Mouse (Mus musculus) cerebellum, adult (tissue): ENCODE results near the gene Tyrp1.
A peak's percentile ranks its signal among the peaks of the same experiment; 100 is the strongest.

Source experiments
- ATAC-seq: cut with Nextera tagmentation; 2 replicates; pipeline ENCODE4 v1.9.2; 2017; ENCODE audit warnings: mild to moderate bottlenecking, moderate library complexity, mixed read lengths; ENCODE audit not compliant: insufficient number of reproducible peaks, low FRiP score, low TSS enrichment

Tyrp1 gene

GRCm38 (mm10) chr4:80834050-80834449 is at the start of gene Tyrp1:
Tyrp1 (plus strand) TSS chr4:80834123.
- no peak for ATAC-seq

DNA sequence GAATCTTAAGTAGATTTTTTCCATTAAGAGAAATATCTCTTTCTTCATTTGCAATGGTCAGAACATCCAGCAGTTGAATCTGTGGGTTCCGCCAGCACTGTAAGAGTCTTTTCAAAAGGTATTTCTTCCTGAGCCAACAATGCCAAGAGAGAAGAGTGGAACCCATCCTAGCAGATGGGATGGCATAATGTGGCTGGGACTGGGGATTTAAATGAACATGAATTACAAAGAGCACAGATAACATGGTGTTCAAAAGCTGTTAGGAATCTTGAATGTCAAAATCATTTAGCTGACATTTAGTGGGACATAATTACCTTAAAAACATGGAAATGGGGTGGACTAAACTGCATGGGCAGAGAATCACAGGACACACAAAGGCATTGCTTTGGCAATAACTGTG is 45.6 kb upstream of the Tyrp1 start:
- no peak for ATAC-seq

GRCm38 (mm10) chr4:80819511-80819910 is 14.4 kb upstream of the Tyrp1 start:
- ATAC-seq = no peak

- ATAC-seq = no peak
Measured at GRCm38 (mm10) chr4:80821945-80822344, 12.0 kb upstream of the Tyrp1 start.

DNA sequence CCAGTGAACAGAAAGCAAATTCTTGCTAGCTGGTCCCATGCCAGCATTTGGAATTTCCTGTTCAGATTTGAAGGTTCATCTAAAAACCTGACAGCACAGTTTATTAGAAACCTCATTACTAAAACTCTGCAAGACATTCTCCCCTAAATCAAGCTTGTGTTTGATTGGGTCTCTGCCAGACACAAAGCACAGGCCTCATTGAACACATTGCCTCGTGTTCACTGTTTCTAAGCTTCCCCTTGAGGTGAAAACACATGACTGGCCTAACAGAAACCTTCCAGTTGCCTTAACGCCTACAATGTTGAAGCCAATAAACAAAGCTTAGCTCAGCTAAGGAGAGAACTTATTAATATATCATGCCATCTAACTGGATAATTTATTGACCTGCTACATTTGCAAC is 5.7 kb upstream of the Tyrp1 start:
- ATAC-seq = no peak

DNA sequence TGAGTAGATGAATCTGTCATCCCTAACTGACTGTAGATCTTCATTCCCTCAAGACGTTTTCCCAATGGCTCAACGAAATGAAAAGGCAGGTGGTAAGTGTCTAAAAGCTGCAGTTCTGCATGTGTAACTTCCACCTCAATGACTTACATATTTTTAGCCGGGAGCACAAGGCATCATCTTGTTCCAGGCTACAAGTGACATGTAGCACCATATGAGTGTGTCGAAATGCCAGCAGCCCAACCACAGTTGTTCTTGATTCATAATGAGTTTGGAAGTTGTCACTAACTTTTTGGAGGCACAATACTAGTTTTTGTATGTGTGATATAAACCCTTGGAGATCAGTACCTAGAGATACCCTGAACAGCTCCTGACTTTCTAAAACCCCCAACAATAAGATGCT is 5.4 kb downstream of the Tyrp1 start:
- no peak for ATAC-seq

DNA sequence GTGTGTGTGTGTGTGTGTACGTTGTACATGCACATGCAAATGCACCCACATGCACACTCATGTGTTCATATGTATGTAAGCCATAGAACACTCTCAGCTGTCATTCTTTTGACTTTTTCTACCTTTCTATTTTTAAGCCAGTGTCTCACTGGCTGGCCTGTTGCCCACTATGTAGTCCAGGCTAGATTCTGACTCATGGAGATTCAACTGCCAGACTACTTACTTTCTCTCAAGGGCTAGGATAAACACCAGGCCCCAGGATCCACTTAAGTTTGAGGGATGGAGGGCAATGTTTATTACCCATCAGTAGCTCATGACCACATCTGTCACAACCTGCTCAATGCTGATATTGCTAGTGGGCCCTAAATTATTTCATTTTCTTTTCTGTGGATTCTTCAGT is 8.1 kb downstream of the Tyrp1 start:
- ATAC-seq = no peak

DNA sequence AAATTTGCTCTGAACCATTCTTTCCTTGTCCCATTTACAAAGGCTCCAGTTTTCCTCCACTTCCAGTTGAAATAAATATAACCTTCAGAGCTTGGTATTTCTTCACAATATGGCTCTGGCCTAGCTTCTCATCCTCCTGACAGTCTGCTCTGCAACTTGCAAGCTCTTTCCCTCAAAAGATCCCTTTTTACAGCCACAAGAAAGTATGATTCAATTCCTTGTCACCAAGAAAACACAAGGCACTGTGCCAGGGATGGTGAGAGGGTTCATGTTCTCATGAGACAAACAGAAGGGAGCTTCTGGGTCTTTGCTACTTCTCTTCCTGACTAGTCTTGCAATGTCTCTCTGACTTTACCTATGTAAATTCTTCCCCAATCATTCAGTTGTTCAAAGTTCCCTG is 9.8 kb downstream of the Tyrp1 start:
- ATAC-seq = no peak

DNA sequence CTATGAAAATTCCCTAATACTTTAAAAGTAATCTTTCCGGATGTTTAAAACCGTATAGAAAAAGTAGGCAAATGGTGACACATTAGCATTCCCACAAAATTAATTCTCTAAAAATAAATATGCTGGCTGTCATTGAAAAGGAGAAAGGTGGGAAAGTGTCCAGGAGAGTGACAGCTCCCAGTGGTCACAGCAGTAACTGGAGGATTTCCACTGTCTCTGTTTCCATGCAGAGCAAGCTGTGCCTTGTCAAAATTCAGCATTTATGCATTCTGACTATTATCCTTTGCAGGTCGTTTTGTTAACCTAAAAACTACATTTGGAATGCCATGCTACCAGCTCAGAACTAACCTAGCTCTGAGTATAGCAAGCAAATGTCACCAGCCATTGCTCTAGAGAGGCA is 12.1 kb downstream of the Tyrp1 start:
- ATAC-seq = peak; percentile 56; the same call in 1 of the 2 replicates

GRCm38 (mm10) chr4:80852590-80853425 is 18.9 kb downstream of the Tyrp1 start:
- ATAC-seq = no peak

DNA sequence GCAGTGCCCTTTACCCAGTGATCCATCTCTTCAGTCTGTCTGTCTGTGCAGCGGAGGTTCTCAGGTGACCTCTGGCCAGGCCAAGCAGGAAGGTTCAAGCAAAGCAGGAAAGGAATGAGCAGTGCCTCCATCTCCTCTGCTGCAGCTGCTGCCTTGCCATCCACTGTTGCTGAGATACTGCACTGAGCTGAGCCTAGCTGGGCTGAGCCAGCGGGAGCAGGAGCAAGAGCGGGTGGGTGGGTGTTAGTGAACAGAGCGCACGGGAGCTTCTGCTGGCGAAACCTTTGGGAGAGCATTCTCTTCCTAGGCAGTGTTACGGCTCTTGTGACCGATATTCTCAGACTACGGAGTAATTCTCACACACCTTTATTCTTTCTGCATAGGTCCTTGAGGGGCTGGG is 21.6 kb downstream of the Tyrp1 start:
- ATAC-seq = no peak

DNA sequence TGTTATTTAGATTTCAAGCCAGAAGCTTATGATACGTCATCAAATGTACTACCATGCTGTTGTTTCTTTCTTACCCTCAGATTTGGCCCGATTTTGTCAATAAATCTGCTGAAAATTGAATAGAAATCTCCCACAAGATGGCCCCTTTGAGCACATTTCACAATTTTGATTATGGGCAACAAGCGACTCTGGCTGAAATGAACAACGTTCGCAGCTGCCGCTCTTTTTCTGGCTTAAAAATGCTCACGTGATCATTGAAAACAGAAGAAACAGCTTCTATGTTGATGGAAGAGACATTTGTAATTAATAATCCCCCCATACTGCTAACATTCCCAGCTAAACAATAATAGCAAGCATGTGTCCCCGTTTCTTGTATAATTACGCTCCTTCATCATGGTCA is 29.0 kb downstream of the Tyrp1 start:
- ATAC-seq = no peak

DNA sequence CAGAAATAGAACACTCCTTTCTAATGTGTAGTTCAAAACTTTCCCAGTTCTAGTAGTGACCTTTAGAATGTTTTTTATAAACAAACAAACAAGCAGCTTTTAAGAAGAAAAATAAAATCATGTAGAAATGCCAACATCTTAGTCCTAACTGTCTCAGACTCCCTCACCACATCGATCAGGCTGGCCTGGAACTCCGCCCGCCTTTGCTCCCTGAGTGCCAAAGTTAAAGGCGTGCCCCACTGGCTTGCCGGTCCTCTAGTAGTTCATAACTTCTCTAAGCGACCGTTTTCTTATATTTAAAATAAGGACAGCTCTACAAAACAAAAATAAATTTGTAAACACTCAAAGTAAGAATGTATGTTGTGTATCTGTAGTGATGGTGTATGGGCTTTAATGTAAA is 30.0 kb downstream of the Tyrp1 start:
- ATAC-seq = no peak

DNA sequence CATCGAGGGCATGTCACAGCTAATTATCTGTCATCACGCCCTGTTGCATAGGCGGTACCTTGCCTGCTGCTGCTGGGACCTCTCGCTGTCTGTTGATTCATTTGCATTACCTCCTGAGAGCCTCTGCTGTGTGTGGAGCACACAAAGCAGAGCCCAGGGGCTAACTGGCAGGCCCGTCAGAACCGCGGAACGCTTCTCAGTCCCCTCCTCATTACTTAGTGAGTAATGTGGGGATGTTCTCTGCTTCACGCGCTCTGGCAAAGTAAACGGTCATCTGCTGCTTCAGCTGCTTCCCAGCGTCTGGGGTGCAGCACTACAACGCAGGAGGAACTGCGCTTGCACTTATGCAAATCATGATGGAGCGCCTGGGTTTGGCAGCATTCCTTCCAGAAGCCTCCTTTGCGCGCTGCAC is 30.6 kb downstream of the Tyrp1 start:
- peak; percentile 36; the same call in 1 of the 2 replicates for ATAC-seq

GRCm38 (mm10) chr4:80866065-80866464 is 32.1 kb downstream of the Tyrp1 start:
- ATAC-seq = no peak

DNA sequence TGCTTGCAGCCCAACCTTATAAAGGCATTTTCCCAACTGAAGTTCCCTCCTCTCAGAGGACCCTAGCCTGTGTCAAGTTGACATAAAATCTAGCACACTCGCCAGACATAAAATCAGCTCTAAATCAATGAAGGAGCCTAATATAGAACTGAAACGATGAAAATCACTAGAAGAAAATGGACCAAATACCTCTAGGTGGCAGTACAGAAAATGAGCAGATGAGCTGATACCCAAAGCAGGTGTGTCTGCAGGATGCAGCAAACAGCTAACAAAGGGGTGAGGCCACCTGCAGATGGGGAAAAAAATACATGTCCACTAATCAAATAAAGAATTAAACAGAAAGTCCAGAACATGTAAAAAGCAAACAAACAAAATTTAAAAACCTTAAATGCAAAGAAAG is 35.7 kb downstream of the Tyrp1 start:
- ATAC-seq = no peak

DNA sequence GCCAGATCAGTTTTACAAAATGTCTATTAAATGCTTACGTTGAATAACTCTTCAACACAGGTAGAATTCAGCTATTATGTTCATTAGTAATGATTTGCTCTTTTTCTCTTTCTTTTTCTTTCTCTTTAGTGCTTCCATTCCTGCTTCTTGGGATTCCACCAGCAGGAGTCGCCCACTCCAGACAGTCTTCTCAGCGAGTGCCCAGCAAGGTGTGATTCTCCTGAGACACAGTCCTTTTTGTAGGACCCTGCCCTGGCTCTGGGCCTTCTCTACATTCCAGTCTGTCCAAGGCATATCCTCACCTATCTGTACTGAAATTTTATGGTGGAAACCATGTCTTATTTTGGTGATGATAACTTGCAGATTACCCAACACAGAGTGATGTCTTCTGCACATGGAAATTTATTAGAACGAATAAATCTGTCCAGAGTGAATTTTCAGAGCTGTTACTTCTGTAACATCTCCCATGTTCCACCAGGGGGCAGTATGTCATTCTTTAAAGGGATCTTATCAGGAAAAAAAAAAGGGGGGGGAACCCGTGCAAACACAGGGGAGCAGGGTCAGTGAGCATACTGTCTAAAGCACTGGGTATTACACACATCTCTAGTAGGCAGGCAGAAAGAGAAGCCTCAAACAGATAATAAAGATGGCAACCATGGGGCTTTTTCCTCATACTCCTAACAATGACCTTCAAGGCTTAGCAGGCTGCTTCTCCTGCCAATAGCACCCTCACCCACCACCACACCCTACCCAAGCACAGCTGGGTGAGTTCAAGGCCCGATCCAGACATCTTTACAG is 39.1 kb downstream of the Tyrp1 start:
- no peak for ATAC-seq

- ATAC-seq = no peak
Measured at GRCm38 (mm10) chr4:80874121-80874859, 40.4 kb downstream of the Tyrp1 start.

DNA sequence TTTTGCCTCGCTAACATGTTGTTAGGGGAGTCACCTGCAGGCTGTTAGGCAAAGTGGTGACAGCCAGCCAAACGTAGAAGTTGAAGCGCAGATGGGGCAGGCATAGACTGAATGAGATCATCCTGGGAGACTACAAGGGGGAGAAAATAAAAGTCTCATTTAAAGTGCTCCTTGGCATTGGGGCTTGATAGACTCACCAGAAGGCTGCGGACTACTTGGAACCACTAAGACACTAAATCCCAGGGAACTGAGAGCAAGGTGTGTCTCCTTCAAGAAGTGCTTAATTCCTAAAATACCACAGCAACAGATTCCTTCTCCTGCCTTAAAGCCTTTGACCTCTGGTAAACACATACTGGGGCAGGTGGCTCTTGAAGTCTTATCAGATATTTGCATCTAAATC is 41.1 kb downstream of the Tyrp1 start:
- no peak for ATAC-seq

- no peak for ATAC-seq
Measured at GRCm38 (mm10) chr4:80881996-80882599, 48.2 kb downstream of the Tyrp1 start.

DNA sequence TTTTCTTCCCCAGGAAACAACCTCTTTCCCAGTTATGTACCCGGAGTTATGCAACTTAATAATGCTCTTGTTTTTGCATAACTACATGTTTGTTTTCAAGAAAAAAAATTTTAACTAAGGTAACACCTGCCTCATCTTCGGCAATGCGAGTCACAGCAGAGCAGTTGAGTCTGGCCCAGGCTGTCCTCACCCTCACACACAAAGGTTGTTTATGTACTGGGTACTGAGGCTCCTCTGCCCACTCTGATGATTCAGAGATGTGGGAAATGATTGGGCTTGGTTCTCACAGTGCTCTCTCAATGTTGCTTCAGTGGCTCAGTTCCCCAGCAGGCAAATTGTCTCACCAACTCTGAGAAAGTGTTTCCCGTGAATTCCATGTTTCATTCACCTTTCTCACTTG is 52.7 kb downstream of the Tyrp1 start:
- ATAC-seq = no peak
